Mouse (Mus musculus) kidney, adult 2 months (tissue): ENCODE measurements around the gene Flad1.

Experiments used
- CTCF ChIP-seq: fragments of 200-500 bp; conservative IDR thresholded peaks from 2 replicates; pipeline ENCODE4 v1.5.1; 2011; ENCODE audit warnings: low read depth, mild to moderate bottlenecking, control low read depth, low read length, moderate library complexity, mixed read lengths; ENCODE audit not compliant: insufficient read depth, insufficient read length
- POLR2A ChIP-seq: fragments of 200-500 bp; IDR thresholded peaks from one replicate; pipeline ENCODE4 v1.6.1; 2011; ENCODE audit warnings: low read depth, low read length, control low read depth

DNA sequence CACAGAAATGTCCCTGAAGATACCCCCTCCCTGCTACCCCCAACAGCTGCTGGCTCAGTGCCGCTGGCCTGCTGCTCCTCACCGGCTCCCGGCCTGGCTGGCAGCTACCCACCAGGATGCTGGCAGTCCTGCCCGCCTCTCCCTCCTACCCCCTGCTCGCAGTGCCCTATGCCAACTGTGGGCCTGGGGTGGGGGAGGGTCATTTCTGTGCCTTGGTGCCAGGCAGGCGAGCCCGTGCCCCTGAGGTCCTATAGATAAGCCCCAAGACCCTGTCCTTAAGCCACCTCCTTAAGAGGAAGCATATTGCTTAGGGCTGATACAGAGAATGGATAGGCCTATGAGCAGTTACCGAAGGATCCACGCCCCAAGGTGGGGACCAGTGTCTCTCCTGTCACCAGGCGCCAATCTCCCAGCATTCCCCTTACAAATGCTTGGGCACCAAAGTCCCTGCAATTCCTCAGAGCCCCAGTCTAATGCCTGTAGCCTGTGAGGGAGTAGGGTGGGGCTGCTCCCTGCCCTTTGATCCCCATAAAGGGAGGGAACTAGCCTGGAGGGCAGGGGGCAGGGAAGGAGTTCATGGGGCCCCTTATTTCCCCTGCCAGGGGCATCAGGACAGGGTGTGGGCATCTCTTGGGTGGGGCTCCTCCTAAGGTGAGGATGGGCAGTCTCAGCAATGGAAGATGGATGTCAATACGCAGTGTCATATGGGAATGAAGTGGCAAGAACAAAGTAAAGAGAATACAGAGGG, 23.4 kb downstream of the Flad1 start:
- TF ChIP-seq CTCF (no peak), POLR2A (no peak)
